In genomic region chr8:47136047-47136446, GRCm38 (mm10) we compare ENCODE assay signal across 13 mouse cellular contexts.
DNase-seq lines count a peak whose midpoint lies in the region; ATAC-seq lines count a peak whose summit lies in the region.
"Had no signal": no experiment of that assay in that cellular context is flagged by ENCODE, and none has a peak within 500 bp of the region (broad histone marks: within the 10 kb centered on the region; RNA-seq: fewer than 3 reads in every experiment).

No protein-coding gene starts in this region.

- DNase-seq in embryo, embryonic 10.5 days (ENCODE audit: low spot score) = peak; percentile 30
- no peak for DNase-seq in embryo, embryonic 11 days
- no peak for DNase-seq in hindbrain, embryonic 10.5 days (ENCODE audit: low spot score)
- DNase-seq in hindbrain, embryonic 11.5 days (ENCODE audit: low spot score) = no peak
- DNase-seq in gastrocnemius, postnatal 25 days = no peak
- DNase-seq: adrenal gland, postnatal 36 days; cerebellum, adult 11-12 months; right cerebral cortex, postnatal 14 days had no signal

- H3K9ac ChIP-seq in hindbrain, embryonic 11.5 days (ENCODE audit: low read depth, low read length) = no peak overlapping the region
- H3K9ac ChIP-seq in midbrain, embryonic 15.5 days = no peak overlapping the region
- no peak overlapping the region for H3K9ac ChIP-seq in midbrain, embryonic 16.5 days (ENCODE audit: low read depth, low read length)
- no peak overlapping the region for H3K9ac ChIP-seq in stomach, embryonic 16.5 days (ENCODE audit: low read length)
- H3K9ac ChIP-seq: liver, embryonic 12.5 days had no signal

- H3K4me2 ChIP-seq in hindbrain, embryonic 11.5 days (replicated peaks; ENCODE audit: low read depth, low read length) = no peak overlapping the region
- H3K4me2 ChIP-seq in midbrain, embryonic 15.5 days = 0 out of 2 replicates have a peak overlapping the region, but pooled peaks have one; percentile 7
- H3K4me2 ChIP-seq in midbrain, embryonic 16.5 days (ENCODE audit: low read length) = no peak overlapping the region
- H3K4me2 ChIP-seq in stomach, embryonic 16.5 days (ENCODE audit: low read depth, low read length) = peak overlapping the region; percentile 40

- H3K36me3 ChIP-seq in hindbrain, embryonic 10.5 days = no peaks in the 10 kb centered on the region
- H3K36me3 ChIP-seq in hindbrain, embryonic 11.5 days (ENCODE audit: control insufficient read depth, insufficient read depth, low read length) = no peaks in the 10 kb centered on the region
- no peaks in the 10 kb centered on the region for H3K36me3 ChIP-seq in midbrain, embryonic 15.5 days (replicated peaks)
- no peaks in the 10 kb centered on the region for H3K36me3 ChIP-seq in midbrain, embryonic 16.5 days (ENCODE audit: control insufficient read depth, insufficient read depth, low read length)
- H3K36me3 ChIP-seq in stomach, embryonic 16.5 days (ENCODE audit: control insufficient read depth, insufficient read depth, low read length) = no peaks in the 10 kb centered on the region
- H3K36me3 ChIP-seq: liver, embryonic 12.5 days had no signal

- no peaks in the 10 kb centered on the region for H3K9me3 ChIP-seq in hindbrain, embryonic 10.5 days
- H3K9me3 ChIP-seq in hindbrain, embryonic 11.5 days (ENCODE audit: control insufficient read depth, low read length) = no peaks in the 10 kb centered on the region
- no peaks in the 10 kb centered on the region for H3K9me3 ChIP-seq in midbrain, embryonic 15.5 days
- H3K9me3 ChIP-seq in midbrain, embryonic 16.5 days (replicated peaks; ENCODE audit: control insufficient read depth, low read length, poor library complexity, severe bottlenecking) = no peaks in the 10 kb centered on the region
- H3K9me3 ChIP-seq in stomach, embryonic 16.5 days (replicated peaks; ENCODE audit: control insufficient read depth, low read length) = no peaks in the 10 kb centered on the region
- H3K9me3 ChIP-seq: liver, embryonic 12.5 days had no signal

- 39% methylated on average over 5 of the region's 5 CpGs for whole genome bisulfite sequencing in hindbrain, embryonic 10.5 days
- 40% methylated on average over 5 of the region's 5 CpGs for WGBS in hindbrain, embryonic 11.5 days
- WGBS in midbrain, embryonic 15.5 days = 47% methylated on average over 5 of the region's 5 CpGs
- WGBS in midbrain, embryonic 16.5 days = 43% methylated on average over 5 of the region's 5 CpGs
- WGBS in stomach, embryonic 16.5 days = 31% methylated on average over 5 of the region's 5 CpGs

- H3K4me3 ChIP-seq in hindbrain, embryonic 10.5 days = peak overlapping the region; percentile 30; the same call in 1 of the 2 replicates
- no peak overlapping the region for H3K4me3 ChIP-seq in hindbrain, embryonic 11.5 days (ENCODE audit: low read depth, low read length)
- no peak overlapping the region for H3K4me3 ChIP-seq in midbrain, embryonic 15.5 days
- H3K4me3 ChIP-seq in midbrain, embryonic 16.5 days (ENCODE audit: low read depth, low read length) = no peak overlapping the region
- peak overlapping the region; percentile 26 for H3K4me3 ChIP-seq in stomach, embryonic 16.5 days (replicated peaks; ENCODE audit: low read length)
- H3K4me3 ChIP-seq: liver, embryonic 12.5 days had no signal

- no peaks in the 10 kb centered on the region for H3K27me3 ChIP-seq in hindbrain, embryonic 10.5 days (ENCODE audit: insufficient read depth, poor library complexity, severe bottlenecking)
- no peaks in the 10 kb centered on the region for H3K27me3 ChIP-seq in hindbrain, embryonic 11.5 days (ENCODE audit: control insufficient read depth, insufficient read depth, low read length)
- H3K27me3 ChIP-seq in midbrain, embryonic 15.5 days (replicated peaks) = no peaks in the 10 kb centered on the region
- H3K27me3 ChIP-seq in midbrain, embryonic 16.5 days (ENCODE audit: control insufficient read depth, insufficient read depth, low read depth, low read length) = no peaks in the 10 kb centered on the region
- no peaks in the 10 kb centered on the region for H3K27me3 ChIP-seq in stomach, embryonic 16.5 days (ENCODE audit: control insufficient read depth, insufficient read depth, low read length)

- no peak for ATAC-seq in hindbrain, embryonic 11.5 days (ENCODE audit: low FRiP score)
- ATAC-seq in midbrain, embryonic 15.5 days (replicated peaks) = no peak
- ATAC-seq in midbrain, embryonic 16.5 days = no peak
- no peak for ATAC-seq in stomach, embryonic 16.5 days (ENCODE audit: insufficient read depth, low FRiP score)
- ATAC-seq: inflammation-experienced regulatory T-cells, adult 6 months; liver, embryonic 12.5 days had no signal

- peaks cover 16% of the 10 kb centered on the region for H3K4me1 ChIP-seq in hindbrain, embryonic 10.5 days (replicated peaks)
- no peaks in the 10 kb centered on the region for H3K4me1 ChIP-seq in hindbrain, embryonic 11.5 days (replicated peaks; ENCODE audit: control insufficient read depth, insufficient read depth, low read length)
- no peaks in the 10 kb centered on the region for H3K4me1 ChIP-seq in midbrain, embryonic 15.5 days
- H3K4me1 ChIP-seq in midbrain, embryonic 16.5 days (ENCODE audit: control insufficient read depth, insufficient read depth, low read length) = no peaks in the 10 kb centered on the region
- H3K4me1 ChIP-seq in stomach, embryonic 16.5 days (ENCODE audit: control insufficient read depth, insufficient read depth, low read length) = no peaks in the 10 kb centered on the region
- H3K4me1 ChIP-seq: liver, embryonic 12.5 days had no signal

- H3K27ac ChIP-seq in hindbrain, embryonic 10.5 days = no peak overlapping the region
- H3K27ac ChIP-seq in hindbrain, embryonic 11.5 days (ENCODE audit: low read depth, low read length) = no peak overlapping the region
- no peak overlapping the region for H3K27ac ChIP-seq in midbrain, embryonic 15.5 days
- H3K27ac ChIP-seq in midbrain, embryonic 16.5 days (ENCODE audit: low read length) = no peak overlapping the region
- no peak overlapping the region for H3K27ac ChIP-seq in stomach, embryonic 16.5 days (ENCODE audit: low read length)
- H3K27ac ChIP-seq: liver, embryonic 12.5 days had no signal

Comparison
In these comparisons a context has a peak if more than half of its experiments do, and no peak if none do; other contexts are left out.
1. H3K4me3 ChIP-seq: peak in hindbrain, embryonic 10.5 days (single experiment) and stomach, embryonic 16.5 days (single experiment); none in hindbrain, embryonic 11.5 days (single experiment), midbrain, embryonic 15.5 days (single experiment) and midbrain, embryonic 16.5 days (single experiment).
2. H3K4me2 ChIP-seq: peak in midbrain, embryonic 15.5 days (single experiment) and stomach, embryonic 16.5 days (single experiment); none in hindbrain, embryonic 11.5 days (single experiment) and midbrain, embryonic 16.5 days (single experiment).